Mouse (Mus musculus) retina, postnatal 7 days (tissue): Measurements from ENCODE around the gene Mfrp.

ENCODE experiments used
- DNase-seq: peaks from one replicate; pipeline ENCODE4 v3.0.0-alpha.2; 2012; ENCODE audit warnings: low read depth, low spot score

Mfrp gene

GRCm38 (mm10) chr9:44078136-44078797 is 23.3 kb upstream of the Mfrp start:
- DNase-seq = no peak

- DNase-seq = peak; percentile 89
Measured at GRCm38 (mm10) chr9:44078955-44079756, 22.4 kb upstream of the Mfrp start.

- DNase-seq = no peak
Measured at GRCm38 (mm10) chr9:44079997-44080780, 21.3 kb upstream of the Mfrp start.

- DNase-seq = no peak
Measured at GRCm38 (mm10) chr9:44080953-44081352, 20.6 kb upstream of the Mfrp start.

GRCm38 (mm10) chr9:44081581-44081980 is 19.9 kb upstream of the Mfrp start:
- no peak for DNase-seq

GRCm38 (mm10) chr9:44082266-44082665 is 19.3 kb upstream of the Mfrp start:
- no peak for DNase-seq

GRCm38 (mm10) chr9:44083392-44084121 is 18.0 kb upstream of the Mfrp start:
- no peak for DNase-seq

GRCm38 (mm10) chr9:44084236-44084635 is 17.3 kb upstream of the Mfrp start:
- DNase-seq = no peak

- peak; percentile 72 for DNase-seq
Measured at GRCm38 (mm10) chr9:44084659-44085229, 16.8 kb upstream of the Mfrp start.

GRCm38 (mm10) chr9:44085276-44085675 is 16.3 kb upstream of the Mfrp start:
- DNase-seq = no peak

GRCm38 (mm10) chr9:44085741-44086665 is 15.5 kb upstream of the Mfrp start:
- DNase-seq = no peak

- no peak for DNase-seq
Measured at GRCm38 (mm10) chr9:44086960-44087359, 14.6 kb upstream of the Mfrp start.

GRCm38 (mm10) chr9:44087761-44088455 is 13.6 kb upstream of the Mfrp start:
- DNase-seq = no peak

GRCm38 (mm10) chr9:44088877-44089608 is 12.5 kb upstream of the Mfrp start:
- DNase-seq = no peak

GRCm38 (mm10) chr9:44093612-44094503 is 7.7 kb upstream of the Mfrp start:
- peak; percentile 76 for DNase-seq

GRCm38 (mm10) chr9:44094737-44095136 is 6.8 kb upstream of the Mfrp start:
- no peak for DNase-seq

- no peak for DNase-seq
Measured at GRCm38 (mm10) chr9:44095781-44096180, 5.7 kb upstream of the Mfrp start.

- no peak for DNase-seq
Measured at GRCm38 (mm10) chr9:44096536-44096935, 5.0 kb upstream of the Mfrp start.
